Mouse (Mus musculus) neural tube, embryonic 15.5 days (tissue): ENCODE data around the gene Hhex. TPM values are rescaled to one million over a fixed set of nuclear protein-coding genes. Genes with fewer than 3 reads are reported as not detected.

Experiments used
- ATAC-seq: fragments of 200-750 bp; cut with Nextera tagmentation; 2 replicates; pipeline ENCODE4 v1.8.0; 2017; ENCODE audit warnings: mild to moderate bottlenecking, moderate TSS enrichment, moderate library complexity; ENCODE audit not compliant: low FRiP score
- H3K27ac ChIP-seq: fragments of 300-500 bp; sonication (generic); replicated peaks from 2 replicates; pipeline ENCODE4 v1.5.1; 2015; ENCODE audit warnings: mild to moderate bottlenecking, inconsistent platforms
- H3K27me3 ChIP-seq: fragments of 300-500 bp; sonication (generic); replicated peaks from 2 replicates; pipeline ENCODE4 v1.6.1; 2015; ENCODE audit warnings: inconsistent platforms
- H3K36me3 ChIP-seq: fragments of 300-500 bp; sonication (generic); 2 replicates; pipeline ENCODE4 v1.6.1; 2015; ENCODE audit warnings: inconsistent platforms
- H3K4me1 ChIP-seq: fragments of 300-500 bp; sonication (generic); 2 replicates; pipeline ENCODE4 v1.6.1; 2015; ENCODE audit warnings: inconsistent platforms
- H3K4me2 ChIP-seq: fragments of 300-500 bp; sonication (generic); 2 replicates; pipeline ENCODE4 v1.6.1; 2015; ENCODE audit warnings: inconsistent platforms, mild to moderate bottlenecking, moderate library complexity
- H3K4me3 ChIP-seq: fragments of 300-500 bp; sonication (generic); replicated peaks from 2 replicates; pipeline ENCODE4 v1.5.1; 2015; ENCODE audit warnings: mild to moderate bottlenecking, inconsistent platforms
- H3K9ac ChIP-seq: fragments of 300-500 bp; sonication (generic); replicated peaks from 2 replicates; pipeline ENCODE4 v1.6.1; 2015; ENCODE audit warnings: mild to moderate bottlenecking, inconsistent platforms
- H3K9me3 ChIP-seq: fragments of 300-500 bp; sonication (generic); replicated peaks from 2 replicates; pipeline ENCODE4 v1.6.1; 2016; ENCODE audit warnings: inconsistent platforms
- WGBS: fragments of 180-500 bp; shearing (Covaris S2); methylation state at CpG from one replicate; pipeline ENCODE4 v1.1.7; 2015; ENCODE audit warnings: mixed read lengths; 5-methylcytosine and 5-hydroxymethylcytosine counted together
- polyA plus RNA-seq: library from polyadenylated mRNA; unstranded; fragments of >200 nt; fragmentation: Nextera tagmentation; extraction: Ambion mirVana; gene quantifications from 2 replicates; pipeline ENCODE4 v1.2.1, GENCODE M21; 2015

Hhex gene
- polyA plus RNA-seq = 6.1 and 7.2 TPM in 2 replicates

DNA sequence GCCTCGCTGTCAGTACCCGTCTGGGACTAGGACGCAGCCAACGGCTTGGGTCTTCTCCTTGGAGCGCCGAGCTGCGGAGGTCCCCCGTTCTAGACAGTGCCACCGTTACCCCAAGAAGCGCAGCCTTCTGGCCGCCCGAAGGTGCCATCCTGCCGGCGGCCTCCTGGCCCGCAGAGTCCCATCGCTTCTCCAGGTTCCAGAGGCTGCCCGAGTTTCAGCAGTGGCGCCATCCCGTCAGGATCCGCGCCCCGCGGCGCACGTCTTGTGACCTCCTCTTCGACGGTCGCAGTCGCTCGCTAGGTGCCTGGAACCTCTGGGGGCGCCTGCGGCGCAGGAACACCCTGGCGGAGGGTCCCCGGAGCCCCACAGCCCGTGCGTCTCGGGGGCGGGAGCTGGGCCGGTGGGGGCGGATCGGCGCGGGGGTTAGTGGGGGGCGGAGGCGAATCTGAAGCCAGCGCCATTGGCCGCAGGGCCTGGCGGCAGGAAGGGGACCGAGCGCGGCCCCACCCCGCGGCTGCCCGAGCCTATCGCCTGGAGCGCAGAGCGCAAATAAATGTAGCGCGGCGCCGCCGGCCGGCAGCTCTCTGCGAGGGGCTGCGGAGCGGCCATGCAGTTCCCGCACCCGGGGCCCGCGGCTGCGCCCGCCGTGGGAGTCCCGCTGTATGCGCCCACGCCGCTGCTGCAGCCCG is at the start of gene Hhex:
TSS of gene Hhex (plus strand) at position 548 of the 689 bp plus-strand sequence.
- peaks cover 89% of the 10 kb centered on the region for H3K27me3 ChIP-seq

DNA sequence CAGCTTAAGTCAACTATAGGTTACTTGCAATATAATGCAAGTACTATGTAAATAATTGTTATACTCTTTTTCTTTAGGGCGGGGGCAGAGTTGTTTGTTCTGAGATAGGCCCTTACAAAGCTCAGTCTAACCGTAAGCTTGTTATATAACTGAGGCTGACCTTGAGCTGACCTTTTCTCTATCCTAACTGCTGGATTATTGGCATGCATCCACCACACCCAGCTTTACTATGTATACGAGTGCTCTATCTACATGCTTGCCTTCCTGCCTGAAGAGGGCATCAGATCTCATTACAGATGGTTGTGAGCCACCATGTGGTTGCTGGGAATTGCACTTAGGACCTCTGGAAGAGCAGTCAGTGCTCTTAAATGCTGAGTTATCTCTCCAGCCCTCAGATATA is 48.5 kb upstream of the Hhex start:
- H3K36me3 ChIP-seq = 0 out of 2 replicates have a peak, but pooled peaks cover 2% of the 10 kb centered on the region
- H3K9me3 ChIP-seq = no peaks in the 10 kb centered on the region
- no peak overlapping the region for H3K4me2 ChIP-seq
- H3K27me3 ChIP-seq = no peaks in the 10 kb centered on the region
- ATAC-seq = no peak
- H3K9ac ChIP-seq = no peak overlapping the region
- no peak overlapping the region for H3K27ac ChIP-seq
- no peaks in the 10 kb centered on the region for H3K4me1 ChIP-seq
- WGBS = 79% methylated on average over 3 of the region's 3 CpGs
- H3K4me3 ChIP-seq = no peak overlapping the region

More for the DNA sequence above, at the start of gene Hhex:
- peak within 1 kb of the TSS; percentile 57 for H3K4me2 ChIP-seq
- no peaks in the 10 kb centered on the region for H3K9me3 ChIP-seq
- ATAC-seq = peak; percentile 56
- peak within 1 kb of the TSS; percentile 40 for H3K4me3 ChIP-seq
- H3K27ac ChIP-seq = peak within 1 kb of the TSS; percentile 67
- H3K36me3 ChIP-seq = no peaks in the 10 kb centered on the region
- H3K9ac ChIP-seq = 0 out of 2 replicates have a peak within 1 kb of the TSS, but pooled peaks have one; percentile 26
- peaks cover 15% of the 10 kb centered on the region for H3K4me1 ChIP-seq
- WGBS = under 1% methylated on average over 64 of the region's 79 CpGs

DNA sequence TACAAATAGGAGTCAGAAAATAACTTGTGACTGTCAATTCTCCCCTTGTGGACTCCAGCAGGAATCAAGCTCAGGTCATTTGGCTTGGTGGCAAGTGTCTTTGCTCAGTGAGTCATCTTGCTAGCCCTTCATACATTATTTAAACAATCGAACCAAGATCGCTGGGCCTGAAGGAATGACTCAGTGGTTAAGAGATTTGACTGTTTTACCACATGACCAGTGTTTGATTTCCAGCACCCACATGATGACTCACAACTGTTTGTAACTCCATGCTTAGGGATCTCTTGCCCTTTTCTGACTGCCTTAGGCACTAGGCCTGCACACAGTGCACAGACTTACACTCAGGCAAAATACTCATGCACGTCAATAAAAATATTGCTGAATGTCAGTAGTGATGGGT is 42.7 kb upstream of the Hhex start:
- no peak overlapping the region for H3K4me2 ChIP-seq
- H3K9me3 ChIP-seq = no peaks in the 10 kb centered on the region
- WGBS = 96% methylated on average over 3 of the region's 3 CpGs
- ATAC-seq = no peak
- H3K36me3 ChIP-seq = 0 out of 2 replicates have a peak, but pooled peaks cover 2% of the 10 kb centered on the region
- no peaks in the 10 kb centered on the region for H3K4me1 ChIP-seq
- H3K27ac ChIP-seq = no peak overlapping the region
- no peak overlapping the region for H3K4me3 ChIP-seq
- H3K27me3 ChIP-seq = no peaks in the 10 kb centered on the region
- H3K9ac ChIP-seq = no peak overlapping the region

DNA sequence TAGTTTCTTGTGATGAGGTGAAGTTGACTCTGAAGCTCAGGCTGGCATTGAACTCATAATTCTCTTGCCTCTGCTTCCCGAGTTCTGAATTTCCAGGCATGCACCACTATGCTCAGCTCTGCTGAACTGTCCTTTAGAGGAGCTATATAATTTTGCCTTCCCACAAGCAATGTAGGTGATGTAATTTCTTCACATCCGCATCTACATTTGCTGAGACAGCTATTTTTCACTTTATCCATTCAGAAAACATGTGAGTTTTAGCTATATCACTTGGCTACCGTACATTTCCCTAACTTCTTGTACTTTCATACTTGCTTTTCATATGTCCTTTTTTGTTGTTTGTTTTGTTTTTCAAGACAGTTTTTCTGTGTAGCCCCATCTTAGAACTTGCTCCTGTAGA is 38.3 kb upstream of the Hhex start:
- Histone ChIP-seq H3K4me2 (no peak overlapping the region), H3K27me3 (no peaks in the 10 kb centered on the region), H3K36me3 (no peaks in the 10 kb centered on the region), H3K4me3 (no peak overlapping the region), H3K9ac (no peak overlapping the region), H3K27ac (no peak overlapping the region), H3K9me3 (no peaks in the 10 kb centered on the region), H3K4me1 (no peaks in the 10 kb centered on the region)
- WGBS = 97% methylated on average over 3 of the region's 3 CpGs
- no peak for ATAC-seq

DNA sequence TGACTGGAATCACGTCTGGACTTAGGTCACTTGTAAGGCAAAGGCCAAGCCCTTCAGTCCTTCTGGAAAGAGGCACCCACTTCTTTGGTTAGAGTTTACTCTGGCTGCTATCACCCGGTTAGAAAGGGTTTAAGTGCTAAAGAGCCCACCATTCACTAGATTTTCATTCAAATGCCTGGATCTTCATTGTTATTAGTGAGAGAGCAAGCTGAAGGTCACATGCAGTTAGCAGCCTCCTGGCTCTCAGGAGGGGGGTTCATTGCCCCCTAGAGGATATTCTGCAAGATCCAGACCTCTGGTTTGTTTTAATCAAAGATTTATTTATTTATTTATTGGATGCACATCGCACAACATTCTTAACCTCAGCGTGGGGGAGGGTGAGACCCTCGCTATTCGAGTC is 33.7 kb upstream of the Hhex start:
- Histone ChIP-seq H3K4me1 (no peaks in the 10 kb centered on the region), H3K27me3 (no peaks in the 10 kb centered on the region), H3K9me3 (no peaks in the 10 kb centered on the region), H3K9ac (no peak overlapping the region), H3K4me3 (no peak overlapping the region), H3K27ac (no peak overlapping the region), H3K36me3 (no peaks in the 10 kb centered on the region), H3K4me2 (no peak overlapping the region)
- WGBS = 75% methylated on average over 6 of the region's 6 CpGs
- ATAC-seq = no peak

GRCm38 (mm10) chr19:37418294-37418693 is 16.3 kb upstream of the Hhex start:
- Histone ChIP-seq H3K4me3 (no peak overlapping the region), H3K36me3 (no peaks in the 10 kb centered on the region), H3K9ac (no peak overlapping the region), H3K4me2 (no peak overlapping the region), H3K27ac (no peak overlapping the region), H3K4me1 (no peaks in the 10 kb centered on the region), H3K27me3 (no peaks in the 10 kb centered on the region), H3K9me3 (no peaks in the 10 kb centered on the region)
- WGBS = 84% methylated on average over 4 of the region's 4 CpGs
- ATAC-seq = no peak

DNA sequence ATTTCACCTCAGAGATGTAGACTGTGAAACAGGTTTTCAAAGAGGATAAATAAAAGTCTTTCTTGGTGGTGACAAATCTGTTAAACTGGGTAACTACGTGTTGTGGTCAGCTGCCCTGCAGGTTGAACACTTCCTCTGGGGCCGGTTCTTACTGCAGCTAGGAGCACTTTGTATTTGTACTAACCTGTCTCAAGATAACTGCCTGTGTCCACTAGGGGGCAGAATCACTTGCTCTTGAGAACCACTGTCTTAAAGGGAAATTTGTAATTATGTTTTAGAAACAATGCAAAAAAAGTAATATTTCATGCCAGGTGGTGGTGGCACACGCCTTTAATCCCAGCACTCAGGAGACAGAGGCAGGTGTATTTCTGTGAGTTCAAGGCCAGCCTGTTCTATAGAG is 15.0 kb upstream of the Hhex start:
- Histone ChIP-seq H3K27me3 (no peaks in the 10 kb centered on the region), H3K4me3 (no peak overlapping the region), H3K36me3 (no peaks in the 10 kb centered on the region), H3K27ac (no peak overlapping the region), H3K4me1 (no peaks in the 10 kb centered on the region), H3K9ac (no peak overlapping the region), H3K9me3 (no peaks in the 10 kb centered on the region), H3K4me2 (no peak overlapping the region)
- ATAC-seq = no peak
- 51% methylated on average over 3 of the region's 3 CpGs for WGBS

GRCm38 (mm10) chr19:37428589-37428988 is 6.0 kb upstream of the Hhex start:
- Histone ChIP-seq H3K27me3 (peaks cover 37% of the 10 kb centered on the region), H3K4me2 (no peak overlapping the region), H3K9ac (no peak overlapping the region), H3K27ac (no peak overlapping the region), H3K36me3 (no peaks in the 10 kb centered on the region), H3K4me3 (no peak overlapping the region), H3K4me1 (no peaks in the 10 kb centered on the region), H3K9me3 (no peaks in the 10 kb centered on the region)
- WGBS = 80% methylated on average over 5 of the region's 5 CpGs
- no peak for ATAC-seq

DNA sequence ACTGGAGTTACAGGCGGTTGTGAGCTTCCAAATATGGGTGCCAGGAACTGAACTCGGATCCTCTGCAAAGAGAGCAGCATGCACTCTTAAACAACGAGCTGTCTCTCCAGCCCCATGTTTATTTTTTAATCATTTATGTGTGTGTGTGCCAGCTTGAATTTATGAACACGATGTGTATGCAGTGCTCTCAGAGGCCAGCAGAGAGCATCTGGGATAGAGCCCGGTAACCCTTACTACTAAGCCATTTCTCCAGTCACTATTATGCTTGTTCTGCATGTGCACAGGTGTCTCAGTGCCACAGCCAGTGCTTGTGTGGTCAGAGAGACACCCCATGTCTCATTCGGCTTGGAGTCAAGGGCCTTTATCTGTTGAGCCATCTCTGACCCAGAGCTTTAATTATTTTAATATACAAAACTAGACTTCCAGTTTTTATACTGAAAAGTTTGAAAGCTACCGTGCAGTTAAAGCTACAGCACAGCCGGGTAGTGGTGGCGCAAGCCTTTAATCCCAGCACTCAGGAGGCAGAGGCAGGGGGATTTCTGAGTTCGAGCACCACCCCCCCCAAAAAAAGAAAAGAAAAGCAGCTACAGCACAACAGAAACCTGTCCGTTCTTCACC is 3.4 kb upstream of the Hhex start:
- Histone ChIP-seq H3K4me3 (no peak overlapping the region), H3K4me2 (no peak overlapping the region), H3K27me3 (peaks cover 62% of the 10 kb centered on the region), H3K36me3 (no peaks in the 10 kb centered on the region), H3K9me3 (no peaks in the 10 kb centered on the region), H3K9ac (no peak overlapping the region), H3K4me1 (peaks cover 15% of the 10 kb centered on the region), H3K27ac (no peak overlapping the region)
- 92% methylated on average over 11 of the region's 11 CpGs for WGBS
- ATAC-seq = no peak

DNA sequence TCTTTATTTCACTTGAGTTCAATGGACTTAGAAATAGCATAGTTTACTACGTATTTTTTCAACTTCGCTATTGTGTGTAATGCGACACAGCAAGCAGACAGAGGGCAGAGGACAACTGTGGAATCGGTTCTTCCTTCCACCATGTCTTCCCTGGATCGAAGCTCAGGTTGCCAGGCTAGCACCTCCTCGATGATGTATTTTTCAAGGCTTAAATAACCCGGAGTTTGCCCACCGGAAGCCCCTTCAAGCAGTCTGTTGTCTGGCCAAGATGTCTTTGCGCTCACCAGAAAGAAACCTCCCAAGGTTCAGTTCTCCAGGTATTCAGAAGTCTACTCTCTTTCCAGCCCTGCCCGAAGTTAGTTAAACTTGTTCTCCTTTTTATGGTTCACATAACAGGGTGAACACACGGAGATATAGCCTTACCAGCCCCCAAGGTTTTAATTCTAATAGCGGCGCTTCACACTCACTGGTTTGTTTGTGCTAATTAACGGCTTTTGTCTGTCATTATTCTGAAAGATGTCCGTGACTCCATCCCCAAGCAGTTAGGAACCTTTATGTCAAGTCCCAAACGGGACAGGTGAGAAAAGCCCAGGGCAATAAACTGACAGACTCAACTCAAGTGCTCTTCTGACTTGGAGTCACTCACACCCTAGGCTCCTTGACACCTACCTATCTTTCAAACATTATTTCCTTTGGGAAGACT is 1.6 kb upstream of the Hhex start:
- H3K9me3 ChIP-seq = no peaks in the 10 kb centered on the region
- no peak for ATAC-seq
- no peak overlapping the region for H3K4me3 ChIP-seq
- WGBS = 15% methylated on average over 16 of the region's 16 CpGs
- H3K27me3 ChIP-seq = peaks cover 78% of the 10 kb centered on the region
- peaks cover 15% of the 10 kb centered on the region for H3K4me1 ChIP-seq
- H3K4me2 ChIP-seq = no peak overlapping the region
- no peak overlapping the region for H3K27ac ChIP-seq
- no peak overlapping the region for H3K9ac ChIP-seq
- H3K36me3 ChIP-seq = no peaks in the 10 kb centered on the region

DNA sequence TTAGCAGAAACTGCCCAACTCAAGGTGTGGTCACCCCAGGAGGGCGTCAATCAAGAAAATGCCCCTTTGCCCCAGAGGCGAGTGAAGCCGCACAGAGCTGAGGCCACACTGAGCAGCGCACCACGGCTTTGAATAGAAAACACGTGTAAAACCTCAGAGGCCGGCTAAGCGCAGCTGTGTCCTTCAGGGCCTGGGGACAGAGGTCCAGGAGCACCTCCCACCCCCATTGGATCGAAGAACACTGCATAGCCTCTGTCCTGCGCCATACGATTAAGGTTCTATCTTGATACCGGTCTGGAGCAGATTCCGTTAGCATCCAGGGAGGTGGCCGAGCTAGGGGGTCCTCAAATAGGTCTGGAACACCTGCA is 731 bp upstream of the Hhex start:
- Histone ChIP-seq H3K36me3 (no peaks in the 10 kb centered on the region), H3K4me1 (peaks cover 15% of the 10 kb centered on the region), H3K9ac (no peak overlapping the region), H3K27ac (no peak overlapping the region), H3K9me3 (no peaks in the 10 kb centered on the region), H3K4me3 (peak overlapping the region; percentile 40), H3K4me2 (peak overlapping the region; percentile 57), H3K27me3 (peaks cover 84% of the 10 kb centered on the region)
- ATAC-seq = 0 out of 2 replicates have a peak, but pooled peaks have one; percentile 2
- WGBS = 1% methylated on average over 14 of the region's 14 CpGs
